Mouse (Mus musculus): Measurements from ENCODE around the gene Olfr1087. TPM values are rescaled to one million over a fixed set of nuclear protein-coding genes. Genes with fewer than 3 reads are reported as not detected.
"Not testable (repeated sequence)": the region's sequence is repeated elsewhere in the genome, so short reads cannot be mapped to it uniquely, and the experiment has no call there.

The Olfr1087 gene
- not detected in 2 replicates for polyA plus RNA-seq (2012)

DNA sequence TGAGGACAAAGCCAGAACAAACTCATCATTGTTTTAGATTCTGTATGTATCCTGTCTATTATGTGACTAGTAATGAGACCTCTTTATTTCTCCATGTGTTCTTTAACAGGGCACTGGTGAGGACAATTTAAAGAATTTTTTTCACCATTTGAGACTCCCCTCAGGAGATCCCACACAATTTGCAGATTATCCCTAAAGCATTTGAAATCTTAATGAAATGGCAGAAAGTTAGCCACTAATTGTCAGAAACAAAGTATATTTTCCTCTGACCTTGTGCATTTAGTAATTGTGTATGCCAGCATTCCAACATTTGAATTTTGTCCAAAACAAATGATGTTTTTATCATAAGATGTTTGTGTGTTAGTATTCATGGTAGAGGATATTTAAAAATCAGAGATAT is at the start of gene Olfr1087:
Gene Olfr1087, minus strand, starts transcription at position 101 of the 400 bp plus-strand sequence.
- H3K4me3 ChIP-seq (replicated peaks): no peak within 1 kb of the TSS
- H3K4me1 ChIP-seq (ENCODE audit: control insufficient read depth): no peaks in the 10 kb centered on the region
- H3K36me3 ChIP-seq (ENCODE audit: control insufficient read depth): no peaks in the 10 kb centered on the region
- H3K9me3 ChIP-seq (ENCODE audit: control insufficient read depth, low read length): no peaks in the 10 kb centered on the region
- no peaks in the 10 kb centered on the region for H3K27me3 ChIP-seq (ENCODE audit: control insufficient read depth)
- TF ChIP-seq TAL1 (IDR thresholded peaks at IDR 0.05; ENCODE audit: low read length) (no peak), GATA1 (IDR thresholded peaks at IDR 0.05; ENCODE audit: low read length) (no peak)

DNA sequence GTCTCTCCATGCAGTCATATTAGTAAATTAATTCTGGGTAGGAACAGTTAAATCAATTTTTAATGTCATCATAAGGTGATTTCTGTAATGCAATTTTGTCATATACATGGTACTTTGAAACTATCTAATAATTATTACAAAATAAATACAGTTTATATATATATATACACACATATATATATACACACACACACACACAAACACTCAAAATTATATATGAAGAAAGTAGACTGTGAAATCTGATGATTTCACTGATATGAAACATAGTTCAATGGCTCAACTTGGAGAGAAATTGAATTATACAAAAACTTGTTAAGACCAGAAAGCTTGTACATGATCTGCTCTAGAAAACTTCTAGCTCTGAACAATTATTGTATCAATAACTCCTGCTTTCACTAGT is 35.4 kb upstream of the Olfr1087 start, which contains the start of gene Olfr1089:
Gene Olfr1089, minus strand, starts transcription at position 101 of the 400 bp plus-strand sequence.
- no peak within 1 kb of the TSS for H3K4me3 ChIP-seq (replicated peaks)
- H3K4me1 ChIP-seq (ENCODE audit: control insufficient read depth): no peaks in the 10 kb centered on the region
- H3K27me3 ChIP-seq (ENCODE audit: control insufficient read depth): no peaks in the 10 kb centered on the region
- H3K36me3 ChIP-seq (ENCODE audit: control insufficient read depth): no peaks in the 10 kb centered on the region
- no peak for TF ChIP-seq TAL1 (IDR thresholded peaks at IDR 0.05; ENCODE audit: low read length)
- no peak for TF ChIP-seq GATA1 (IDR thresholded peaks at IDR 0.05; ENCODE audit: low read length)
- no peaks in the 10 kb centered on the region for H3K9me3 ChIP-seq (ENCODE audit: control insufficient read depth, low read length)

DNA sequence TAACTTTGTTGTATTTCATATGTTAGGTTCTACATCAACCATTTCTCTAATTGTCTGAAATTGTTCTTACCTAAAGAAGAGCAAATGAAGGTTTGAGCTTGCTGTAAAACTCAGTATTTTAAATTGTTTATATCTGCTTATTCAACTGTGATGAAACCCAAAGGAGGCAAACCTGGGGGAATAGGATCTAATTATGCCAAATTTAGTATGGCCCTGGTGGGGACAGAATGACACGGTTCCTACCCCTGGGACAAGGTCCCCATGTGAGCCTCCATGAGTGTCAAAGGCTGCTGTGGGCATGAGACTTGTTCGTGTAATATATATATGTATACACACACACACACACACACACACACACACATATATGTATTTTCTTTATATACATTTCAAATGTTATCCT is 18.2 kb downstream of the Olfr1087 start, which contains the start of gene Olfr1086:
Gene Olfr1086, minus strand, starts transcription at position 101 of the 400 bp plus-strand sequence.
- no peak for TF ChIP-seq TAL1 (IDR thresholded peaks at IDR 0.05; ENCODE audit: low read length)
- no peak for TF ChIP-seq GATA1 (IDR thresholded peaks at IDR 0.05; ENCODE audit: low read length)
- Histone ChIP-seq H3K4me1 (ENCODE audit: control insufficient read depth) (no peaks in the 10 kb centered on the region), H3K4me3 (replicated peaks) (no peak within 1 kb of the TSS), H3K36me3 (ENCODE audit: control insufficient read depth) (no peaks in the 10 kb centered on the region), H3K27me3 (ENCODE audit: control insufficient read depth) (no peaks in the 10 kb centered on the region), H3K9me3 (ENCODE audit: control insufficient read depth, low read length) (no peaks in the 10 kb centered on the region)

DNA sequence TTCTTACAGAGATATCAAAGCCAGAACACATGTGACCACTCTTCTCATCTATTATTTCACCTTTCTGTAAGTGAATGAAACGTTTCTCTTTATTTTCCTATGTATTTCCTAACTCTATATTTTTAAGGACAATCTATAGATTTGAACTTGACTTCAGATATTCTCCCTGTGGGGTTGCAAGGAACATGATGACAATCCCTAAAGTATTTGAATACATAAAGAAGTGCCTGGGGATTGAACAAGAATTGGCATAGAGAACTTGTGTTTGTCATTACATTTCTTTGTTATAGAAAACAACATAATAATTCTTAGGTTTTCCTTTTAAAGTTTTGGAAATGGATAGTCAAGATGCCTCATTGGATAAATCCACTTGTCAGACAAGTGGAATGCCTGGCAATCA is 36.3 kb downstream of the Olfr1087 start, which contains the start of gene Olfr1085:
Gene Olfr1085, minus strand, starts transcription at position 101 of the 400 bp plus-strand sequence.
- H3K4me3 ChIP-seq (replicated peaks): no peak within 1 kb of the TSS
- TF ChIP-seq TAL1 (IDR thresholded peaks at IDR 0.05; ENCODE audit: low read length) (no peak), GATA1 (IDR thresholded peaks at IDR 0.05; ENCODE audit: low read length) (no peak)

GRCm38 (mm10) chr2:86639625-86640024 is 58.6 kb downstream of the Olfr1087 start, which contains the start of gene Olfr1084:
TSS of gene Olfr1084 (minus strand) at chr2:86639725.
- not testable (repeated sequence) for H3K27me3 ChIP-seq (ENCODE audit: control insufficient read depth); H3K9me3 ChIP-seq (ENCODE audit: control insufficient read depth, low read length); H3K4me1 ChIP-seq (ENCODE audit: control insufficient read depth); H3K4me3 ChIP-seq (replicated peaks); H3K36me3 ChIP-seq (ENCODE audit: control insufficient read depth)

More for the DNA sequence above, 36.3 kb downstream of the Olfr1087 start, which contains the start of gene Olfr1085:
- Histone ChIP-seq H3K4me1 (ENCODE audit: control insufficient read depth) (no peaks in the 10 kb centered on the region), H3K9me3 (ENCODE audit: control insufficient read depth, low read length) (no peaks in the 10 kb centered on the region), H3K27me3 (ENCODE audit: control insufficient read depth) (no peaks in the 10 kb centered on the region), H3K36me3 (ENCODE audit: control insufficient read depth) (no peaks in the 10 kb centered on the region)

Other genes starting within 250 kb of the Olfr1087 start
- gene Olfr1065, start 247.8 kb downstream of the Olfr1087 start, polyA plus RNA-seq (2012): not detected in 2 replicates
- not detected in 2 replicates for gene Olfr1066, start 242.1 kb downstream of the Olfr1087 start, polyA plus RNA-seq (2012)
- not detected in 2 replicates for gene Olfr228, start 211.0 kb downstream of the Olfr1087 start, polyA plus RNA-seq (2012)
- not detected in 2 replicates for gene Olfr1076, start 189.9 kb downstream of the Olfr1087 start, polyA plus RNA-seq (2012)
- not detected in 2 replicates for gene Olfr1079, start 155.9 kb downstream of the Olfr1087 start, polyA plus RNA-seq (2012)
- gene Olfr1080, start 140.2 kb downstream of the Olfr1087 start, polyA plus RNA-seq (2012): not detected in 2 replicates
- not detected in 2 replicates for gene Olfr1082, start 99.4 kb downstream of the Olfr1087 start, polyA plus RNA-seq (2012)
- not detected in 2 replicates for gene Olfr1084, start 58.7 kb downstream of the Olfr1087 start, polyA plus RNA-seq (2012)
- not detected in 2 replicates for gene Olfr1085, start 36.4 kb downstream of the Olfr1087 start, polyA plus RNA-seq (2012)
- gene Olfr1086, start 18.3 kb downstream of the Olfr1087 start, polyA plus RNA-seq (2012): not detected in 2 replicates
- not detected in 2 replicates for gene Olfr1089, start 35.3 kb upstream of the Olfr1087 start, polyA plus RNA-seq (2012)
- not detected in 2 replicates for gene Olfr1090, start 60.6 kb upstream of the Olfr1087 start, polyA plus RNA-seq (2012)
- not detected in 2 replicates for gene Olfr1093, start 84.1 kb upstream of the Olfr1087 start, polyA plus RNA-seq (2012)
- not detected in 2 replicates for gene Olfr141, start 111.6 kb upstream of the Olfr1087 start, polyA plus RNA-seq (2012)
- gene Olfr1094, start 126.3 kb upstream of the Olfr1087 start, polyA plus RNA-seq (2012): 0.03 TPM in 1 of 2 replicates, not detected in the other
- not detected in 2 replicates for gene Olfr1095, start 153.3 kb upstream of the Olfr1087 start, polyA plus RNA-seq (2012)
- not detected in 2 replicates for gene Gm13723, start 176.4 kb upstream of the Olfr1087 start, polyA plus RNA-seq (2012)
- gene Olfr1097, start 193.8 kb upstream of the Olfr1087 start, polyA plus RNA-seq (2012): not detected in 2 replicates
- not detected in 2 replicates for gene Olfr1098, start 226.2 kb upstream of the Olfr1087 start, polyA plus RNA-seq (2012)

Measured in erythroblast, embryonic 14.5 days (primary cell).